Mouse (Mus musculus) cerebellum, adult 2 months (tissue): ENCODE results near the gene Dio1.

Source experiments
- CTCF ChIP-seq: fragments of 200-500 bp; IDR thresholded peaks from 2 replicates; pipeline ENCODE4 v1.5.1; 2011; ENCODE audit warnings: low read depth, mild to moderate bottlenecking, control low read depth, low read length, moderate library complexity, borderline replicate concordance; ENCODE audit not compliant: insufficient read depth
- POLR2A ChIP-seq: fragments of 200-500 bp; IDR thresholded peaks from 2 replicates; pipeline ENCODE4 v1.6.1; 2011; ENCODE audit warnings: low read length, control low read depth, borderline replicate concordance; ENCODE audit not compliant: insufficient read depth

GRCm38 (mm10) chr4:107252522-107252921 is 54.4 kb downstream of the Dio1 start:
- TF ChIP-seq CTCF (no peak), POLR2A (no peak)
